Mouse (Mus musculus) thymus, postnatal 4 days (tissue): ENCODE data around the gene Ccdc65.
"Not testable (repeated sequence)": the region's sequence is repeated elsewhere in the genome, so short reads cannot be mapped to it uniquely, and the experiment has no call there.

Source experiments
- DNase-seq: peaks from one replicate; pipeline ENCODE4 v3.0.0; 2021

The Ccdc65 gene

DNA sequence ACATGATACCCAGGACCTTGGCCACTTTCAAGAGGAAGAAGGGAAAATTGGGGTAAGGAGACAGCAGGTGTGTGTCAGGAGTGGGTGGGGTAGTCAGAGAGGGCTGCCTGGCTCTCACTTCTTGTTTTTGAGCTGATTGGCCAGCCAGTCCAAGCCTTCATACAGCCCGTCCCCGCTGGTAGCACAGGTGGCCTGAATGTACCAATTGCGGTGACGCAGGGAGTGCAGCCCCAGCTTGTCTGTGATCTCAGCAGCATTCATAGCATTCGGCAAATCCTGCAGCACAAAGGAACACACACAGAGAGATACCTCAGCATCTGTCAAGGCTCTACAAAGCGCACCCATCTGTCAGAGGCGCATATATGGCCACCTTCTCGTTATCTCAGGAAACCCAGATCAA is 32.2 kb downstream of the Ccdc65 start:
- DNase-seq = no peak

DNA sequence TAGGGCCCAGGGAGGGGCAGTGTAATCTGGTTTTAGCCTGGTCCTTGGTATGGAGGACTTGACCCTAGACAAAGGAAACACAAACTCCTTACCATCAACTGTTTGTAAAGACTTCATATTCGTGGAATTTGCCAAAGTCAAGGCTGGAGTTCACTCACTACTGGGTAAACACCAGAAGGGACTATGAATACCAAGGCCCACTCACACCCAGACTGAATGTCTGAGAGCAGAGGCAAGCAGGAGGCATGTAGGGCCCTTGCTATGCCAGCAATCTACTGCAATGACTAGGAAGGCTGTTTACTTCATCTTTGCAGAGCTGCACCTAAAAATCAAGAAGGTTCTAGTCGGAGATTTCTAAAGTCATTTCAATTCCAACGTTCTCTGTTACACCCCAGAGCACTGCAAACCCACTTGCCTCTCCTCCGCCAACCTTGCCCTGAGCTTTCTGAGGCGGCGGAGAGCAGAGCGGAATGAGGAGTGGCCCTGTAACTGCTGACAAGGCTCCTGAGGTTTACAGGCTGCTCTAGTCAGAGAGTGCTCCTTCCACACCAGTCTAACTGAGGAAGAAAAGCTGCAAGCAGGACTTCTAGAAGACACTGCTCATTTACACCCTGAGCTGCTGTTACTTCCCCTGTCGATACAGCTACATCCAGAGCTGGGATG is 34.9 kb downstream of the Ccdc65 start:
- no peak for DNase-seq

DNA sequence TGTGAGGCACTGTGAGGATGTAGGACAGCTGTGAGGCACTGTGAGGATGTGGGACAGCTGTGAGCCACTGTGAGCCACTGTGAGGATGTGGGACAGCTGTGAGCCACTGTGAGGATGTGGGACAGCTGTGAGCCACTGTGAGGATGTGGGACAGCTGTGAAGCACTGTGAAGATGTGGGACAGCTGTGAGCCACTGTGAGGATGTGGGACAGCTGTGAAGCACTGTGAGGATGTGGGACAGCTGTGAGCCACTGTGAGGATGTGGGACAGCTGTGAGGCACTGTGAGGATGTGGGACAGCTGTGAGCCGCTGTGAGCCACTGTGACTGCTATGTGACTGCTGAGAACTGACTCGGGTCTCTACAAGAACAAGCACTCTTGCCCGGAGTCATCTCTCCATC is 35.9 kb downstream of the Ccdc65 start:
- not testable (repeated sequence) for DNase-seq

DNA sequence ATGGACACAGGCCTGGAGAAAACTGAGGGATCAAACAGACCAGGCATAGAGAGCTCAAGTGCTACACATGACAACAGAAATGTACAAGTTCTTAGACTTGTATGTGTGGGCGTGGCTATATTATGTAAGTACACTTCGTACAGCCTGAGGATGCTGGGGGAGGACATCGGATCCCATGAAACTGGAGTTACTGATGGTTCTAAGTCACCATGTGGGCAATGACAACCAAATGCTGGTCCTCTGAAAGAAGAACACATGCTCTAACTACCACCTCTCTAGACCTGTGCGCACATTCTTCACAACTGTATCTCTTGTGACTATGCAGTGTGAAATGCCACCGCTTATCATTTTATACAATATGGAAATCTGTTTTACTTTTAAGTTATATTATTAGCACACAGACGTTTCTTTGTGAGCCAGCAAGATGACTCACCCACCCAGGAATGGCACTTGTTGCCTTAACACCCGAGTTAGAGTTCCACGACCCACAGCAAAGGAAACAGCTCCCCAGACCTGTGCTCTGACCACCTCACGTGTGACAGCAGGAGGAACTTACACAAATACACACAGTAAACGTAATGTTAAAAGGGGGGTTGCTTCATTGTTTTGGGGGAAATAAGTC is 38.4 kb downstream of the Ccdc65 start:
- no peak for DNase-seq

DNA sequence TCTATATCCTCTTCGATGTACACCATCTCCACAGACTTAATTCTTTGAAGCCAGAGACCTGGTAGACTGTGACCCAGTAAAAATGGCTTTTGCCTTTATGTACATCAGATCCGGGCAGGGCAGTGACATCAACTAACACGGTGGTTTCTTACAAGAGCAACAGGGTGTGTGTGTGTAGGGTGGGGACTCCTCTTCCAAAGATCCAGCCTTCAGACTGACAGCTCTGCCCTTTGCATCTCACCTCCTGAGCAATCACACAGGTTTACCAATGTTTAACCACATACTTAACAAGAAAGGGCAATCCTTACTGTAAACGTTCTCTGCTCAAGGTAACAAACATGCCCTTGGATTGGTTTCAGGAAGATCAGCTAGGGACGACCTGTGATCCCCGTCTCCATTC is 39.3 kb downstream of the Ccdc65 start:
- DNase-seq = no peak

DNA sequence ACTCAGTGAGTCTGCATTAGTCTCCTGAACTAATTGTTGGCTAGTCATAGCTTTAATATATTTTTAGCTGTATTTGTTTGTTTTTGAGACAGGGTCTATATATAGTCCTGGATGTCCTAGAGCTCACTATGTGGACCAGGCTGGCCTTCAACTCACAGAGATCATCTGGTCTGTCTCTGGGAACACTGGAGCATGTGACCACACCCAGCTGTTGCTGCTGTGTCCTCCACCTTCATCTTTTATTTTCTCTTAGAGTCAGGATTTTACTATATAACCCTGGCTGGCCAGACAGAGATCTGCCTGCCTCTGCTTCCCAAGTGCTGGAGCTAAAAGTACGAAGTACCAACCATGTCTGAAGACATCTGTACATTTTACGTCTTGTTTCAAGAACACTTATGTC is 41.1 kb downstream of the Ccdc65 start:
- DNase-seq = no peak

DNA sequence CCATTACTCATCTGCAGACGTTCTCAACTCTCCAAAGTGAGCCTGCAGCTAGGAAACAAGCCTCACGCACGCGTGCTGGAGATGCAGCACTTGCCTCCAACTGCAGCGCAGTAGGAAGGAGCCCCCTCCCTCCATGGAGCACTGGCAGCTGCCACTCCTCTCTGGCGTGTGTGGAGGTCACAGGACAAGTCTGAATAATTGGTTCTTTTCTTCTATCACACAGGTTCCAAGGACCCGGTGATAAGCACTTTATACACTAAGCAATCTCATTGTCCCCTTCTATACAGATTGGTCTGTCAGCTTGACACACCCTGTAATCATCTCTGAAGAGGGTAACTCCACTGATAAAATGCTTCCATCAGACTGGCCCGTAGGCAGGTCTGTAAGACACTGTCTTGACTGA is 45.0 kb downstream of the Ccdc65 start:
- no peak for DNase-seq

DNA sequence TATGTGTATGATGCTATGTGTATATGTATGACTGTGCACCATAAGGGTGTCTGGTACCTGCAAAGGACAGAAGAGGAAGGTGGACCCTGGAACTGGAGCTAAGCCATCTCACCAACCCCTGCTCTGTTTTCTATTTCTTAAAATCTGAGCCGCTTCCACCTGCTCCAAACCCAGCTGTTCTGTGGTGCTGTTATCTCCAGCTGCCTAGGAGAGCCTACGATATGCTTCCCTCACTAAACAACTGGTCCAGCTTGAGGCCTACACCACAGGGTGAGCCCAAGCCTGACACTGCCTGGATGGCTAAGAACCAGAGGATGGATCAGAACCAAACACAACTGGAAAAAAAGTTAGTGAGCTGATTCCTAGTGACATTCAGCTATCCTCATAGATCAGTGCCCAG is 46.1 kb downstream of the Ccdc65 start:
- DNase-seq = no peak

DNA sequence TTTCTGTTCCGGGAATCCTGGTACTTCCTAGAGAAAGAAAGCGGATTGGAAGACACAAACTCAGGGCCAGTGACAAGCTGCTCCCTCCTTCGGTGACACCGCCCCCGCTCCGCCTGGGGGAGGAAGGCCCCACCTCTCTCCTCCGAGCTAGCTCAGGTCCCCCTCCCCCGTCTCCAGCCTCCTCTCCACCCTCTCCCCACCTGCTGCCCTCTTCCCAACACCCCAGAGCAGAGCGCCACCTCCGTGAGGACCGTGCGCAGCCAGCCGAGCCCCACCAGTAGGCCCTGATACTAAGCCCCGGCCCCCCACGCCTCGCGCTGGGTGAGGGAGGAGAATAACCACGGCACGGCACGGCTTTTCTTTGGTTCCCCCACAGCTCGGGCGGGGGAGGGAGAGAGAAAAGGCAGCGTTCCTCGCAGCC is 54.2 kb downstream of the Ccdc65 start:
- peak; percentile 85 for DNase-seq

DNA sequence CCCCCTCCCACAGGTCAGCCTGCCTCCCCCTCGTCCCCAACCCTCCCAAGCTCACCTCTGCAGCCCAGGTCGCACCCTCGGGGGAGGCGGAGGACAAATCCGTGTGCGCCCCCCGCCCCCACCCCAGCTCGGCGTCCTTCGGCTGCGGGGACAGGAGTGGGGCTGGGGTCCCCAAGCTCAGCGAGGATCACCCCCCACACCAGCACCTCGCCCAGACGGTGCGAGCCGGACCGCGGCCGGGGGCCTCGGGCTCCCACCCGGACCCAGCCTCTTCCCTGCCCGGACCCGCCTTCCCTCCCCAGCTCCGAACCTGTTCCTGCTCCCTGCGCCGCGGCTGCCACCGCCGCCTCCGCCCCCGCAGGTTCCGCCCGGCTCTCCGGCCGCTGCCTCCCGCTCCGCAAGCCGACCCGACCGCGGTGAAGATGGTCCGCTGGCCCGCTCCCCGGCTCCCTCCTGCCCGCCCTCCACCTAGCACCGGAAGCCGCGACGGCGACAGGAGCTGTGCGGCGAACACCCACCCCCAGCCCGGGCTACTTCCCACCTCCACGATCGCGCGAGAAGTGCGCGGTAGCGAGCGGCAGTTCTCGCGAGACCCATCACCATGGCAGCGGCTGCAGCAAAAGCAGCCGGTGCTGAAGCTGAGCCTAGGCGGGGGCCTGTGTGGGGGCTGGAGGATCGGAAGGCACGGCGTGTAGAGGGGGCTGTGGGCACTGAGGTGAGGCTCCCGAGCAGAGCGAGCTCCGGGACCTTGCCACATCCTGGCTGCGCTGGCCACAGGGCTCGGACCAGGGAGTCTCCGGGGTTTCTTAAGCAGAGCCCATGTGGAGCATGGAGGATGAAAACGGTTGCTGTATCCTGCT is 54.9 kb downstream of the Ccdc65 start, which contains the start of gene Arf3:
Arf3 (minus strand) TSS at position 545 of the 860 bp plus-strand sequence.
- DNase-seq = peak; percentile 98

DNA sequence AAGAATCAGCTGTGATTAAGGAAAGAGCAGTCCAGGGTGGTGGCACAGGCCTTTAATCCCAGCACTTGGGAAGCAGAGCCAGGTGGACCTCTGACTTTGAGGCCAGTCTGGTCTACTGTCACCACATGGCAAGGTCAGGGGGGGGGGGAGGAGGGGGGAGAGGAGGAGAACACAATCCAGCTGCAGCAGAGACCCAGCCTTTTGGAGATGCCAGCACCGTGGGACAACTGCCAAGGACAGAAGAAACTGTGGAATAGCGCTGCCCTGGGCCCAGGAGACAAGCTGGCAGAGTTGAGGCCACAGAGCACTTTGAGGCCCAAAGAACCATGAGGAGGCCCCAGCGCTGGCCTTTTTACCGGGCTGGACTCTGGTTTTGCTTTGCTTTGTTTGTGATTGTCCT is 57.9 kb downstream of the Ccdc65 start:
- DNase-seq = no peak

DNA sequence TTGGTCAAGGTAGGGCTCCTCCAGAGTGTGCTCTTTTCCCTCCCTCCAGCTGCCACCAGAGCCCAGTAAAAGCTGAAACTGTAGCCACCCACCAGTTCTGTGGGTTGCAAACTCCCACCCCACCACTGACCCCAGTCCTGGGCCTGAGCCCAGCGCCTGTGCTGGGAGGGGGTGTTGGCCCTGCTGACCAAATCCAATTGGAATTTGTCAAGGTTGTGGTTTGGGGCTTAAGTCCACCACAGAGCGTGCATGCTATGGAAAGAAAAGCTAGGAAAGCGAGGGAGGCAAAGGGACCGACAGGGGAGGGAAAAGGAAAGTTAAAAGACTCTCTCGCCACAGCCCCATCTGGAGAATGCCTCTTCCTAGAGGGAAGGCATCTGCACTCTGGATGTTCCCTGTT is 60.3 kb downstream of the Ccdc65 start:
- no peak for DNase-seq

DNA sequence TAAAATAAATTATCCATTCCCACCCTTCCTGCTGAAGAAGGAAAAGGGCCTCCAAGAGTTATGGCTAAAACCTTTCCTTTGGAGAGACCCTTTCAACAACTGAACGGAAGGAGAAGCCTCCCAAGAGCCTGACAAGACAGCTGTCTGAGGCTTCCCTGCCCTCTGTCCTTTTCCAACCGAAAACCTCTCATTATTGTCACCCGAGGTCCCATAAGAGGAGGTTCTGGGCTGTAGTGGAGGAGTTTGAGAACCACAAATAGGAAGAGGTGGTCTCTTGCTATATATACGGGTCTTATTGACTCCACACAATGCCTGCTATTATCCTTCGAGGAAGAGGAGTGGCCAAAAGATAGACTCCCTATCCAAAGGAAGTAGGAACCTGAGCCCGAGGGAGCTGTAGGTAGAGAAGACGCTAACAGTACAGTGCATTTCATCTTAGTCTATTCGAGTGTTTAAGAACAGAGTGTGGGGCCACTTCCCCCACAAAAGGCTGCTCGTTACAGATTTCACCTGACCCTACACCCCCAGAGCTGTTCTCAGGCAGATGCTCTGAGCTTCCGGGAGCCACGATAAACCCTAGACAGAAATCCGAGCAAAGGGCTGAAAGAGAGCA is 63.9 kb downstream of the Ccdc65 start:
- DNase-seq = no peak

DNA sequence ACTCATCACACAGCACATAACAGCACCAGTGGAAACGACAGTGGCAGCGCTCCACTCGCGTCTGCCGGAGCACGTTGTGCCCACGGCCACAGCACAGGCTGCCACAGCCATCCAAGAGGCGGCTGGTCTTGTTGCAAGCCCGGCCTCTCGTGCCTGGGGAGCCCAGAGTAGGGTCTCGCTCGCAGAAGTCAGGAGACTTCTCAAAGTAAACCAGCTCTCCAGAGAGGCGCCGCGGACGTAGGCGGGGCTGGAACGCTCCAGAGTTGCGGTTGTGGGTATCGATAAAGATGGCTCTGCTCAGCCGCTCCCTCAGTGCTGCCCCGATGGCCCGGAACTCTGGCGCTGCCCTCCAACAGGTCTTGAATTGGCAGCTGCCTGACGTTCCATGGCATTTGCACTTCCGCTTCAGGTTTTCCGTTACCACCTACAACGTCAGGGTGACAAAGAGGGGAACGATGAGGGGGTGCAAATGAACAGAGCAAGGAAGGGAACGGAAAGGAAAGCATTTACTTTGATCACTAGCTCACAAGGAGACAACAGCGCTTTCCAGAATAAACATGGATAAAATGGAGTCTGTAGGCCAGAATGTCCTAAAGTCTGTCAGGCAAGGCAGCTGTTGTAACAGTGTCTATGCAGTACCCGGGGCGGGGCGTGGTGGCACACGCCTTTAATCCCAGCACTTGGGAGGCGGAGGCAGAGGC is 64.7 kb downstream of the Ccdc65 start:
- DNase-seq = peak; percentile 71
